Mouse (Mus musculus) activated CD4-positive, CD25-positive, alpha-beta regulatory T cell (primary cell): ENCODE results near the gene Zfp451. TPM values are rescaled to one million over a fixed set of nuclear protein-coding genes. Genes with fewer than 3 reads are reported as not detected.

Experiments
- polyA plus RNA-seq, 2 experiments: library from polyadenylated mRNA; unstranded; fragments of 100-300 nt; shearing (Covaris generic); gene quantifications; one replicate each; pipeline ENCODE4 v1.2.1; 2017

The Zfp451 gene
- 10 to 100 TPM; 27.7 to 34.0 TPM for polyA plus RNA-seq

GRCm38 (mm10) chr1:33813868-33814794, at the start of gene Zfp451:
Zfp451 (minus strand) TSS chr1:33814595.

GRCm38 (mm10) chr1:33757491-33758041, 56.8 kb downstream of the Zfp451 start, which contains the start of gene Bag2:
Bag2 (minus strand) TSS chr1:33757795.

DNA sequence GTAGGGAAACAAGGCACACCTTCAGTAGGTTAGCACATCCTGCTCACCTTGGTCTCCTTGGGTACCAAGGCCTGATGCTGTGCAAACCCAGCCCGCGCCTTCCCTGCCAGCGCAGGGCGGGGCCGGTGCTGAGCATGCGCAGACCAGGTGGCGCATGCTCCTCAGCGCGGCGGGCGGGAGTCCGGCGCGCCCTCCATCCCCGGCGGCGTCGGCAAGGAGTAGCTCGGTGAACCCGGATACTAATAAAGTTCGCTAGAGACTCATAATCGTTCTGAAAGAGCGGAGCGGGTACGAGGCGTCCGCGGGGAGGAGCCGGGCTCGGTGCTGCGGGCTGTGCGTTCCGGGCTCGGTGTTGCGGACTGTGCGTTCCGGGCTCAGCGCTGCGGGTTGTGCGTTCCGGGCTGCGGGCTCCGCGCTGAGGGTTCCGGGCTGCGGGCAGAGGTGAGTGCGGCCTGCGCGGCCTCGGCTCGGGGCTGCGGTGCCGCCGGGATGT, 94.6 kb downstream of the Zfp451 start, which contains the start of gene Rab23:
Gene Rab23, plus strand, starts transcription at position 155 of the 493 bp plus-strand sequence.

Other genes starting within 250 kb of the Zfp451 start
- 10 to 100 TPM; 13.5 to 14.5 TPM for gene Prim2, start 144.8 kb downstream of the Zfp451 start, polyA plus RNA-seq
- 10 to 100 TPM in 1 of 2 experiments, 1 to 10 TPM in 1; 4.7 to 10.8 TPM for gene Rab23, start 94.7 kb downstream of the Zfp451 start, polyA plus RNA-seq
- 1 to 10 TPM; 3.0 to 3.8 TPM for gene Bag2, start 56.8 kb downstream of the Zfp451 start, polyA plus RNA-seq
- gene Bend6, start 93.2 kb upstream of the Zfp451 start, polyA plus RNA-seq = 1 to 10 TPM; 2.4 to 4.3 TPM
- gene Dst, start 93.6 kb upstream of the Zfp451 start, polyA plus RNA-seq = 10 to 100 TPM in 1 of 2 experiments, 1 to 10 TPM in 1; 7.5 to 15.8 TPM